Mouse (Mus musculus) MEL (cell line): ENCODE data around the gene Scrt2. TPM values are rescaled to one million over a fixed set of nuclear protein-coding genes. Genes with fewer than 3 reads are reported as not detected.

Experiments used
- DNase-seq: peaks from one replicate; pipeline ENCODE4 v3.0.0; 2011; ENCODE audit warnings: low read depth, low spot score
- H3K27ac ChIP-seq: 2 replicates; pipeline ENCODE4 v1.5.1; 2012; ENCODE audit warnings: low read depth, mild to moderate bottlenecking, control low read depth, low read length, moderate library complexity; ENCODE audit not compliant: control insufficient read depth
- H3K27me3 ChIP-seq, 2 experiments: fragments of 150-350 bp in 1 of 2; sonication (generic) in 1 of 2; 2 replicates each; pipeline ENCODE4 v1.6.1; 2012; ENCODE audit warnings: low read length in 2 of 2, mild to moderate bottlenecking in 2 of 2, improper control_type of control experiment in 1 of 2, moderate library complexity in 1 of 2; ENCODE audit not compliant: insufficient read depth in 2 of 2, control insufficient read depth in 1 of 2
- H3K36me3 ChIP-seq, 2 experiments: 2 replicates each; pipeline ENCODE4 v1.6.1; 2012 to 2014; ENCODE audit warnings: low read length in 2 of 2, improper control_type of control experiment in 1 of 2, inconsistent platforms in 1 of 2, mild to moderate bottlenecking in 1 of 2; ENCODE audit not compliant: insufficient read depth in 2 of 2, control insufficient read depth in 1 of 2
- H3K4me1 ChIP-seq, 2 experiments: fragments of 150-350 bp in 1 of 2; sonication (generic) in 1 of 2; 2 replicates each; pipeline ENCODE4 v1.6.1; 2012; ENCODE audit warnings: low read length in 2 of 2, improper control_type of control experiment in 1 of 2, mild to moderate bottlenecking in 1 of 2; ENCODE audit not compliant: insufficient read depth in 2 of 2, control insufficient read depth in 1 of 2
- H3K4me3 ChIP-seq, 2 experiments: fragments of 150-350 bp in 1 of 2; sonication (generic) in 1 of 2; 2 replicates each; pipeline ENCODE4 v1.5.1; 2012; ENCODE audit warnings: low read depth in 2 of 2, low read length in 2 of 2, mild to moderate bottlenecking in 2 of 2, moderate library complexity in 2 of 2, control low read depth in 1 of 2, improper control_type of control experiment in 1 of 2; ENCODE audit not compliant: control insufficient read depth in 1 of 2, insufficient read depth in 1 of 2
- H3K79me2 ChIP-seq: 2 replicates; pipeline ENCODE4 v1.6.1; 2012; ENCODE audit warnings: mild to moderate bottlenecking, low read length, moderate library complexity; ENCODE audit not compliant: control insufficient read depth, poor library complexity, insufficient read depth
- H3K9ac ChIP-seq: 2 replicates; pipeline ENCODE4 v1.6.1; 2012; ENCODE audit warnings: low read depth, mild to moderate bottlenecking, control low read depth, low read length, moderate library complexity; ENCODE audit not compliant: control insufficient read depth, poor library complexity, severe bottlenecking
- H3K9me3 ChIP-seq: fragments of 150-350 bp; sonication (generic); replicated peaks from 2 replicates; pipeline ENCODE4 v1.6.1; 2012; ENCODE audit warnings: mild to moderate bottlenecking, low read length, improper control_type of control experiment, moderate library complexity; ENCODE audit not compliant: insufficient read depth
- BHLHE40 ChIP-seq: IDR thresholded peaks from 2 replicates; pipeline ENCODE4 v1.6.1; 2012; ENCODE audit warnings: low read depth, mild to moderate bottlenecking, inconsistent platforms, low read length, improper control_type of control experiment, borderline replicate concordance
- CTCF ChIP-seq, 3 experiments: IDR thresholded peaks in 2 of 3; conservative IDR thresholded peaks in 1 of 3; 2 replicates each; pipeline ENCODE4 v1.5.1; 2011 to 2012; ENCODE audit warnings: low read length in 3 of 3, low read depth in 2 of 3, mild to moderate bottlenecking in 2 of 3, improper control_type of control experiment in 1 of 3, inconsistent platforms in 1 of 3, mixed read lengths in 1 of 3, moderate library complexity in 1 of 3; ENCODE audit not compliant: control insufficient read depth in 1 of 3, insufficient read depth in 1 of 3, poor library complexity in 1 of 3, severe bottlenecking in 1 of 3
- EP300 ChIP-seq, 2 experiments: IDR thresholded peaks; 2 replicates each; pipeline ENCODE4 v1.6.1; 2011; ENCODE audit warnings: improper control_type of control experiment in 2 of 2, low read length in 2 of 2, low read depth in 1 of 2, mild to moderate bottlenecking in 1 of 2
- GABPA ChIP-seq: IDR thresholded peaks from 2 replicates; pipeline ENCODE4 v1.6.1; 2012; ENCODE audit warnings: low read depth, mild to moderate bottlenecking, inconsistent platforms, low read length, improper control_type of control experiment, moderate library complexity
- HCFC1 ChIP-seq: IDR thresholded peaks from 2 replicates; pipeline ENCODE4 v1.6.1; 2012; ENCODE audit warnings: low read depth, mild to moderate bottlenecking, inconsistent platforms, low read length, improper control_type of control experiment, moderate library complexity
- MAZ ChIP-seq: IDR thresholded peaks from 2 replicates; pipeline ENCODE4 v1.6.1; 2012; ENCODE audit warnings: low read depth, mild to moderate bottlenecking, inconsistent platforms, low read length, improper control_type of control experiment
- MXI1 ChIP-seq: IDR thresholded peaks from 2 replicates; pipeline ENCODE4 v1.6.1; 2011; ENCODE audit warnings: mild to moderate bottlenecking, low read depth, low read length, improper control_type of control experiment
- MYB ChIP-seq: IDR thresholded peaks from 2 replicates; pipeline ENCODE4 v1.6.1; 2011; ENCODE audit warnings: mild to moderate bottlenecking, low read depth, low read length, improper control_type of control experiment
- MYC ChIP-seq: IDR thresholded peaks from 2 replicates; pipeline ENCODE4 v1.6.1; 2011; ENCODE audit warnings: low read depth, mild to moderate bottlenecking, low read length, improper control_type of control experiment, moderate library complexity
- NELFE ChIP-seq: IDR thresholded peaks from 2 replicates; pipeline ENCODE4 v1.6.1; 2011; ENCODE audit warnings: low read depth, low read length, improper control_type of control experiment
- NRF1 ChIP-seq: IDR thresholded peaks from 2 replicates; pipeline ENCODE4 v1.6.1; 2014; ENCODE audit warnings: low read depth, mild to moderate bottlenecking, inconsistent platforms, low read length, improper control_type of control experiment, moderate library complexity; ENCODE audit not compliant: poor library complexity, insufficient read depth, severe bottlenecking
- POLR2A ChIP-seq, 2 experiments: IDR thresholded peaks; 2 replicates each; pipeline ENCODE4 v1.6.1; 2011 to 2012; ENCODE audit warnings: low read length in 2 of 2, mild to moderate bottlenecking in 2 of 2, control low read depth in 1 of 2, improper control_type of control experiment in 1 of 2, low read depth in 1 of 2, moderate library complexity in 1 of 2; ENCODE audit not compliant: control insufficient read depth in 1 of 2, insufficient read depth in 1 of 2, poor library complexity in 1 of 2
- POLR2AphosphoS2 ChIP-seq: IDR thresholded peaks from 2 replicates; pipeline ENCODE4 v1.6.1; 2011; ENCODE audit warnings: low read length, improper control_type of control experiment
- RAD21 ChIP-seq: IDR thresholded peaks from 2 replicates; pipeline ENCODE4 v1.6.1; 2011; ENCODE audit warnings: mild to moderate bottlenecking, low read depth, low read length, improper control_type of control experiment
- RCOR1 ChIP-seq: IDR thresholded peaks from 2 replicates; pipeline ENCODE4 v1.6.1; 2012; ENCODE audit warnings: low read depth, mild to moderate bottlenecking, inconsistent platforms, low read length, improper control_type of control experiment
- SIN3A ChIP-seq: IDR thresholded peaks from 2 replicates; pipeline ENCODE4 v1.6.1; 2012; ENCODE audit warnings: low read length, improper control_type of control experiment, inconsistent platforms
- TAL1 ChIP-seq: IDR thresholded peaks from 2 replicates; pipeline ENCODE4 v1.6.1; 2012; ENCODE audit warnings: mild to moderate bottlenecking, inconsistent platforms, low read length, moderate library complexity, mixed read lengths
- UBTF ChIP-seq: IDR thresholded peaks from 2 replicates; pipeline ENCODE4 v1.6.1; 2012; ENCODE audit warnings: low read depth, mild to moderate bottlenecking, inconsistent platforms, low read length, improper control_type of control experiment, moderate library complexity, borderline replicate concordance; ENCODE audit not compliant: insufficient read depth
- USF1 ChIP-seq: IDR thresholded peaks from 2 replicates; pipeline ENCODE4 v1.6.1; 2014; ENCODE audit warnings: low read depth, mild to moderate bottlenecking, inconsistent platforms, low read length, improper control_type of control experiment, moderate library complexity
- USF2 ChIP-seq, 2 experiments: IDR thresholded peaks; 2 replicates each; pipeline ENCODE4 v1.6.1; 2011 to 2012; ENCODE audit warnings: improper control_type of control experiment in 2 of 2, low read length in 2 of 2, borderline replicate concordance in 1 of 2, inconsistent platforms in 1 of 2, low read depth in 1 of 2, mild to moderate bottlenecking in 1 of 2; ENCODE audit not compliant: insufficient read depth in 1 of 2
- ZC3H11A ChIP-seq: IDR thresholded peaks from 2 replicates; pipeline ENCODE4 v1.6.1; 2012; ENCODE audit warnings: low read depth, mild to moderate bottlenecking, inconsistent platforms, low read length, improper control_type of control experiment
- ZKSCAN1 ChIP-seq: IDR thresholded peaks from 2 replicates; pipeline ENCODE4 v1.6.1; 2012; ENCODE audit warnings: low read depth, mild to moderate bottlenecking, inconsistent platforms, low read length, improper control_type of control experiment, moderate library complexity
- ZMIZ1 ChIP-seq: IDR thresholded peaks from 2 replicates; pipeline ENCODE4 v1.6.1; 2012; ENCODE audit warnings: low read depth, mild to moderate bottlenecking, inconsistent platforms, low read length, improper control_type of control experiment, moderate library complexity
- polyA plus RNA-seq, 2 experiments: library from polyadenylated mRNA; stranded (reverse) in 1 of 2; unstranded in 1 of 2; fragments of >175 nt in 1 of 2; fragments of >200 nt in 1 of 2; gene quantifications; 2 replicates each; pipeline versions ENCODE4 v1.2.1 to v1.2.4; 2012; ENCODE audit warnings: low replicate concordance in 2 of 2, low read depth in 1 of 2; ENCODE audit not compliant: insufficient read length in 2 of 2, insufficient read depth in 1 of 2, missing spikeins in 1 of 2
- total RNA-seq: library from RNA; depleted of rRNA; stranded (reverse); fragments of 300-350 nt; gene quantifications from 2 replicates; pipeline ENCODE4 v1.2.3, GENCODE M21; 2012

Gene Scrt2
- total and polyA plus RNA-seq, 3 experiments, result not detected

GRCm38 (mm10) chr2:152114057-152114975 lies 33.0 kb downstream of the Scrt2 start:
- Histone ChIP-seq H3K79me2 (no peaks in the 10 kb centered on the region), H3K4me3 (no peak overlapping the region), H3K4me1 (peaks cover 5 to 15% of the 10 kb centered on the region in 2 experiments), H3K27me3 (no peaks in the 10 kb centered on the region), H3K9ac (no peak overlapping the region), H3K27ac (no peak overlapping the region), H3K9me3 (no peaks in the 10 kb centered on the region), H3K36me3 (peaks cover 0 to 7% of the 10 kb centered on the region in 2 experiments; a peak in 2 of 4 replicates)
- DNase-seq, result no peak
- TF ChIP-seq GABPA, result no peak
- TF ChIP-seq UBTF, result no peak
- TF ChIP-seq MYB, result no peak
- TF ChIP-seq POLR2A (IDR thresholded peaks at IDR 0.05; ENCODE audit: control insufficient read depth in 1 of 2, insufficient read depth in 1 of 2, low read depth in 1 of 2, low read length in 2 of 2, poor library complexity in 1 of 2), result no peak
- no peak for TF ChIP-seq EP300 (IDR thresholded peaks at IDR 0.05; ENCODE audit: low read depth in 1 of 2, low read length in 2 of 2)
- no peak for TF ChIP-seq USF2 (IDR thresholded peaks at IDR 0.05; ENCODE audit: borderline replicate concordance in 1 of 2, insufficient read depth in 1 of 2, low read depth in 1 of 2, low read length in 2 of 2)
- TF ChIP-seq ZMIZ1, result no peak
- no peak for TF ChIP-seq SIN3A
- no peak for TF ChIP-seq ZKSCAN1
- no peak for TF ChIP-seq MXI1
- TF ChIP-seq ZC3H11A, result no peak

- no peaks in the 10 kb centered on the region for H3K27me3 ChIP-seq
- no peaks in the 10 kb centered on the region for H3K9me3 ChIP-seq
- no peak overlapping the region for H3K4me3 ChIP-seq
- peaks cover 9 to 19% of the 10 kb centered on the region in 2 experiments for H3K4me1 ChIP-seq
- no peaks in the 10 kb centered on the region for H3K79me2 ChIP-seq
- no peak for DNase-seq
- no peak overlapping the region for H3K9ac ChIP-seq
- H3K36me3 ChIP-seq, result peaks cover 0 to 10% of the 10 kb centered on the region in 2 experiments; a peak in 2 of 4 replicates
- H3K27ac ChIP-seq, result no peak overlapping the region
- no peak for TF ChIP-seq NRF1
- no peak for TF ChIP-seq HCFC1
- TF ChIP-seq POLR2A (IDR thresholded peaks at IDR 0.05; ENCODE audit: control insufficient read depth in 1 of 2, insufficient read depth in 1 of 2, low read depth in 1 of 2, low read length in 2 of 2, poor library complexity in 1 of 2), result no peak
- TF ChIP-seq BHLHE40, result no peak
- TF ChIP-seq NELFE, result no peak
- TF ChIP-seq CTCF (IDR thresholded peaks at IDR 0.05 in 2 of 3, conservative IDR thresholded peaks at IDR 0.05 in 1 of 3; ENCODE audit: control insufficient read depth in 1 of 3, insufficient read depth in 1 of 3, low read depth in 2 of 3, low read length in 3 of 3, poor library complexity in 1 of 3, severe bottlenecking in 1 of 3), result no peak
- no peak for TF ChIP-seq UBTF
- no peak for TF ChIP-seq TAL1
- TF ChIP-seq RCOR1, result no peak
- no peak for TF ChIP-seq ZMIZ1
- TF ChIP-seq MAZ, result no peak
- no peak for TF ChIP-seq USF1
- TF ChIP-seq MYC, result no peak
- TF ChIP-seq POLR2AphosphoS2, result no peak
- TF ChIP-seq RAD21, result no peak
Observed at GRCm38 (mm10) chr2:152117694-152118093, 36.4 kb downstream of the Scrt2 start.
